20 mouse cellular contexts compared by ENCODE assay signal in genomic region chr7:143986281-143986680, GRCm38 (mm10). TPM values are rescaled to one million over a fixed set of nuclear protein-coding genes. Genes with fewer than 3 reads are reported as not detected.
DNase-seq lines count a peak whose midpoint lies in the region; ATAC-seq lines count a peak whose summit lies in the region.
"Had no signal": no experiment of that assay in that cellular context is flagged by ENCODE, and none has a peak within 500 bp of the region (broad histone marks: within the 10 kb centered on the region; RNA-seq: fewer than 3 reads in every experiment).

No protein-coding gene starts in this region.

- WGBS in liver, embryonic 16.5 days (ENCODE audit: insufficient replicate concordance), result 76% methylated on average over 2 of the region's 2 CpGs
- WGBS in liver, embryonic 12.5 days (ENCODE audit: insufficient replicate concordance), result 66% methylated on average over 2 of the region's 2 CpGs
- 52% methylated on average over 2 of the region's 2 CpGs for WGBS in stomach, embryonic 16.5 days
- WGBS in hindbrain, embryonic 13.5 days, result 93% methylated on average over 2 of the region's 2 CpGs

- H3K9me3 ChIP-seq in liver, embryonic 16.5 days (replicated peaks; ENCODE audit: control insufficient read depth, low read length), result no peaks in the 10 kb centered on the region
- no peaks in the 10 kb centered on the region for H3K9me3 ChIP-seq in liver, embryonic 12.5 days (replicated peaks)
- no peaks in the 10 kb centered on the region for H3K9me3 ChIP-seq in stomach, embryonic 16.5 days (replicated peaks; ENCODE audit: control insufficient read depth, low read length)
- no peaks in the 10 kb centered on the region for H3K9me3 ChIP-seq in hindbrain, embryonic 13.5 days
- H3K9me3 ChIP-seq: embryonic facial prominence, embryonic 12.5 days; heart, embryonic 13.5 days; liver, embryonic 13.5 days; neural tube, embryonic 12.5 days had no signal

- no peaks in the 10 kb centered on the region for H3K27me3 ChIP-seq in liver, embryonic 16.5 days (ENCODE audit: control insufficient read depth, insufficient read depth, low read depth, low read length)
- peaks cover 16% of the 10 kb centered on the region; the same call in 1 of the 2 replicates for H3K27me3 ChIP-seq in liver, embryonic 12.5 days (replicated peaks)
- no peaks in the 10 kb centered on the region for H3K27me3 ChIP-seq in stomach, embryonic 16.5 days (ENCODE audit: control insufficient read depth, insufficient read depth, low read length)
- H3K27me3 ChIP-seq in hindbrain, embryonic 13.5 days, result peaks cover 8% of the 10 kb centered on the region; the same call in 1 of the 2 replicates

- no peaks in the 10 kb centered on the region for H3K4me1 ChIP-seq in liver, embryonic 16.5 days (ENCODE audit: control insufficient read depth, low read depth, low read length)
- no peaks in the 10 kb centered on the region for H3K4me1 ChIP-seq in liver, embryonic 12.5 days
- H3K4me1 ChIP-seq in stomach, embryonic 16.5 days (ENCODE audit: control insufficient read depth, insufficient read depth, low read length), result no peaks in the 10 kb centered on the region
- H3K4me1 ChIP-seq in hindbrain, embryonic 13.5 days (replicated peaks), result no peaks in the 10 kb centered on the region
- H3K4me1 ChIP-seq: embryonic facial prominence, embryonic 12.5 days; heart, embryonic 13.5 days; liver, embryonic 13.5 days; megakaryocyte, embryonic 14.5 days; neural tube, embryonic 12.5 days had no signal

- ATAC-seq in liver, embryonic 16.5 days (ENCODE audit: low read depth), result peak; percentile 80
- ATAC-seq in liver, embryonic 12.5 days, result no peak
- peak; percentile 77; the same call in 1 of the 2 replicates for ATAC-seq in stomach, embryonic 16.5 days (ENCODE audit: insufficient read depth, low FRiP score)
- no peak for ATAC-seq in hindbrain, embryonic 13.5 days (ENCODE audit: low FRiP score)
- ATAC-seq: forebrain, embryonic 16.5 days; hindbrain, embryonic 16.5 days had no signal

- DNase-seq in kidney, adult 18-20 months, result peak; percentile 59
- DNase-seq in kidney, postnatal 14 days, result peak; percentile 71
- no peak for DNase-seq in cerebellum, postnatal 4 days (ENCODE audit: low spot score in 2 of 2)
- no peak for DNase-seq in natural killer cell, adult 2 months (ENCODE audit: low spot score in 2 of 2)
- DNase-seq: adrenal gland, postnatal 14 days; cerebellum, adult 18-20 months; cerebellum, postnatal 36 days; heart, postnatal 36 days; liver, embryonic 13.5 days; thymus, adult 18-20 months had no signal

- no peak overlapping the region for H3K4me2 ChIP-seq in liver, embryonic 16.5 days (ENCODE audit: low read depth, low read length)
- no peak overlapping the region for H3K4me2 ChIP-seq in liver, embryonic 12.5 days
- no peak overlapping the region for H3K4me2 ChIP-seq in stomach, embryonic 16.5 days (ENCODE audit: low read depth, low read length)
- no peak overlapping the region for H3K4me2 ChIP-seq in hindbrain, embryonic 13.5 days
- H3K4me2 ChIP-seq: embryonic facial prominence, embryonic 12.5 days; heart, embryonic 13.5 days; liver, embryonic 13.5 days; neural tube, embryonic 12.5 days had no signal

- no peak overlapping the region for H3K4me3 ChIP-seq in liver, embryonic 16.5 days (ENCODE audit: low read depth, low read length)
- no peak overlapping the region for H3K4me3 ChIP-seq in liver, embryonic 12.5 days
- no peak overlapping the region for H3K4me3 ChIP-seq in stomach, embryonic 16.5 days (replicated peaks; ENCODE audit: low read length)
- no peak overlapping the region for H3K4me3 ChIP-seq in hindbrain, embryonic 13.5 days
- H3K4me3 ChIP-seq: embryonic facial prominence, embryonic 12.5 days; heart, embryonic 13.5 days; liver, embryonic 13.5 days; megakaryocyte, embryonic 14.5 days; neural tube, embryonic 12.5 days had no signal

- no peaks in the 10 kb centered on the region for H3K36me3 ChIP-seq in liver, embryonic 16.5 days (ENCODE audit: control insufficient read depth, insufficient read depth)
- no peaks in the 10 kb centered on the region for H3K36me3 ChIP-seq in liver, embryonic 12.5 days
- H3K36me3 ChIP-seq in stomach, embryonic 16.5 days (ENCODE audit: control insufficient read depth, insufficient read depth, low read length), result no peaks in the 10 kb centered on the region
- no peaks in the 10 kb centered on the region for H3K36me3 ChIP-seq in hindbrain, embryonic 13.5 days
- H3K36me3 ChIP-seq: embryonic facial prominence, embryonic 12.5 days; heart, embryonic 13.5 days; liver, embryonic 13.5 days; neural tube, embryonic 12.5 days had no signal

- H3K9ac ChIP-seq in liver, embryonic 16.5 days (ENCODE audit: low read depth, low read length), result no peak overlapping the region
- no peak overlapping the region for H3K9ac ChIP-seq in liver, embryonic 12.5 days
- H3K9ac ChIP-seq in stomach, embryonic 16.5 days (ENCODE audit: low read length), result no peak overlapping the region
- H3K9ac ChIP-seq in hindbrain, embryonic 13.5 days, result no peak overlapping the region
- H3K9ac ChIP-seq: embryonic facial prominence, embryonic 12.5 days; heart, embryonic 13.5 days; liver, embryonic 13.5 days; neural tube, embryonic 12.5 days had no signal

- no peak overlapping the region for H3K27ac ChIP-seq in liver, embryonic 16.5 days (ENCODE audit: low read length)
- H3K27ac ChIP-seq in liver, embryonic 12.5 days, result no peak overlapping the region
- no peak overlapping the region for H3K27ac ChIP-seq in stomach, embryonic 16.5 days (ENCODE audit: low read length)
- H3K27ac ChIP-seq in hindbrain, embryonic 13.5 days, result no peak overlapping the region
- H3K27ac ChIP-seq: embryonic facial prominence, embryonic 12.5 days; heart, embryonic 13.5 days; liver, embryonic 13.5 days; neural tube, embryonic 12.5 days had no signal

RNA-seq across cellular contexts. Expression of gene Shank2, which starts 15.4 kb away (rescaled TPM):
- polyA plus RNA-seq in liver, embryonic 16.5 days (2015; fragmentation: Nextera tagmentation; extraction: Ambion mirVana), result 0.63 and 0.67 TPM in 2 replicates
- 0.31 and 0.48 TPM in 2 replicates for polyA plus RNA-seq in liver, embryonic 12.5 days (2016; fragmentation: Nextera tagmentation; extraction: Ambion mirVana)
- polyA plus RNA-seq in stomach, embryonic 16.5 days (2015; fragmentation: Nextera tagmentation; extraction: Ambion mirVana), result 1.1 and 1.6 TPM in 2 replicates
- polyA plus RNA-seq in hindbrain, embryonic 13.5 days (2015; fragmentation: Nextera tagmentation; extraction: Ambion mirVana), result 6.5 and 6.8 TPM in 2 replicates

Comparison
In these comparisons a context has a peak if more than half of its experiments do, and no peak if none do; other contexts are left out.
1. ATAC-seq: peak in liver, embryonic 16.5 days (single experiment) and stomach, embryonic 16.5 days (single experiment); none in liver, embryonic 12.5 days (single experiment) and hindbrain, embryonic 13.5 days (single experiment).
2. DNase-seq: peak in kidney, adult 18-20 months (single experiment) and kidney, postnatal 14 days (single experiment); none in cerebellum, postnatal 4 days (0 of 2) and natural killer cell, adult 2 months (0 of 2).